Mouse (Mus musculus): Measurements from ENCODE around the gene Alk. TPM values are rescaled to one million over a fixed set of nuclear protein-coding genes. Genes with fewer than 3 reads are reported as not detected.

Gene Alk
- not detected in 2 replicates for total RNA-seq (2017)

DNA sequence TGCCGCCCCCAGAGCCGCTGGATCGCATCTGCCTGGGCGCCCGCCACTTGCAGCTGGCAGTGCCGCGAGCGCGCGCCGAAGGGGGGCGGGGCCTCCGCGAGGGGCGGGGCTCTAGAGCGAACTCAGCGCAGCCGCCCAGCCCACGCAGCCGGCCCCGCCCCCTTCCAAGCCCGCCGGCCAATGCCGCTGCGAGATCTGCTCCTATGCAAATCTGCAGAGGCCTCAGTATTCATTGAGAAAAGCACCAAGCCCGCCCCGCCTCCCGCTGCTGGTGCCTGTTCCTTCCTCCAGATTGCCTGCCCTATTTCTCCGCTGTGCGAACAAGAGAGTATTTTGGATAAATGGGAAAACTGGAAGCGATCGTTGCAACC, at the start of gene Alk:
Gene Alk (minus strand): TSS at position 18 of the 371 bp plus-strand sequence.
- peak; percentile 70 to 81 for ATAC-seq (replicated peaks in 1 of 2; ENCODE audit: insufficient read depth in 1 of 2, low FRiP score in 2 of 2, low TSS enrichment in 1 of 2, low read depth in 1 of 2, poor library complexity in 2 of 2, severe bottlenecking in 2 of 2)

DNA sequence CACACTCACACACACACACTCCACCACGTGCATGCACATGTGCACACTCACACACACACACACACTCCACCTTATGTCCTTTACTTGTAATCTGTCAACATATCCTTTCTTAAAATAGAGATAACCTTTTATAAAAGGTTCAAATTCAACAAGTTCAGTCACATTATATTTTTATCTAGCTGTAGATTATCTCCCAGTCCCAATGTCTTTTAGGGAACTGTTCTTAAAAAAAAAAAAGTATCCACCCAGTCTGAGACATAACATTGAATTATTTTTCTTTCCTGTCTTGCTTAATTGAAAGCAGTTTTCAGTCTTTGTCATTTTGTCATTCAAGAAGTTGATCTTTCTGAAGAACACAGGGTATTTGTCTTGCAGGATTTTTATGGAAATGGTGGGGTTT, 48.4 kb upstream of the Alk start:
- ATAC-seq (replicated peaks in 1 of 2; ENCODE audit: insufficient read depth in 1 of 2, low FRiP score in 2 of 2, low TSS enrichment in 1 of 2, low read depth in 1 of 2, poor library complexity in 2 of 2, severe bottlenecking in 2 of 2): no peak

DNA sequence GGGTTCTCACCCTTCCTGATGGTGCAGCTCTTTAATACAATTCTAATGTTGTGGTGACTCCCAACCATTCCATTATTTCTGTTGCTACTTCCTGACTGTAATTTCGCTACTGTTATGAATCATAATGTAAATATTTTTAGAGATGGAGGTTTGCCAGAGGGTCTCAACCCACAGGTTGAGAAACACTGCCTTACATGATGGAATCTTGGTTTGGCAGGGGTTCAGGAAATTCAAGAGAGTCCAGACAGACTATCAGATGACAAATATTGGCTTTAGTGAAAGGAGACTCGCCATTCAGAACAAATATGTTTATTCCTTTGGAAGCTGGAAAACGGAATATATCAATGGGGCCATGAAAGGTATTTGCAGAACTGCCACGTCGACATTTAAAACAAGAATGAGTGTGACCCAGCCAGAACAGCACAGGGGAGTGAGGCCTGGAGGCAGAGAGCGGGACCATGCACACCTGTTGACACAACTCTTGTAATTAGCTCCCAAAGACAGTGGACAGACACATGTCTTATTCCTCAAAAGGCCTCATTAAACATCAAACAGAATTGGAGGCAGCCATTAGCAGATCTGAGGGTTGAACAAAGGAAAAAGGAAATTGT, 44.3 kb upstream of the Alk start:
- ATAC-seq (replicated peaks in 1 of 2; ENCODE audit: insufficient read depth in 1 of 2, low FRiP score in 2 of 2, low TSS enrichment in 1 of 2, low read depth in 1 of 2, poor library complexity in 2 of 2, severe bottlenecking in 2 of 2): no peak

DNA sequence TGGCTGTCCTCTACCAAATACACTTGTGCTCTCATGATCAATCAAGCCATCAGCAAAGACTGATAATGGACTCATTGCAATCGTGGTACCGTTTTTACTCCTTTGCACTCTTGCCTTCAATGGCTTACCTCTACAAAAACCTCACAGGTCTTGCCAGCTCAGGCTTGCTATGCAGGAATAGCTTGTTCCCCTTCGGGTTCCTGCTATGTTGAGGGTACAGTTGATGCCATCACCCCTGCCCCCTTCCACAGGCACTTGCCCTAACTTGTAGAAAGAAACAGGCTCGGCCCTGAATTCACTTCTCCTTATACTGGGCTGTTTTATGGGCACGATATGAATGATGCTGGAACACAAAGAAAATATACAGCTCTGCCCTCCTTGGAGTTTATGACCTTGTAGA, 41.7 kb upstream of the Alk start:
- no peak for ATAC-seq (replicated peaks in 1 of 2; ENCODE audit: insufficient read depth in 1 of 2, low FRiP score in 2 of 2, low TSS enrichment in 1 of 2, low read depth in 1 of 2, poor library complexity in 2 of 2, severe bottlenecking in 2 of 2)

DNA sequence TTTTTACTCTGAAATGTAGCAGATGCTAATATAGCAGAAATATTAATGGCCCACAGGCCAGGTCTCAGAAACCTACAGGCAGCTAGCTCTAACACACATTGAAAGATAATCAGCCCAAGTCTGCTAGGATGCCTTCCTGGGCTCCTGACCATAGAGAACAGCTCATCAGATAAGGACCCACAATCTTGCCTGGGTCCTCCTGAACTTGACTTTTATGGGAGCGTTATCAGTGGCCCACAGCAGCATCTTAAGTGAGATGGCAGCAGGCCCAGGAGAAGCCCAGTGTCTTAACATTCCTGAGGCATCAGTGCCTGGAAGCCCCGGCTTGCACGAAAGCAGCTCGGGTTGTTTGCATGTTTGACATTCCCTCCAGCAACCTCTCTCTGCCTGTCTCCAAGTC, 35.7 kb upstream of the Alk start:
- ATAC-seq (replicated peaks in 1 of 2; ENCODE audit: insufficient read depth in 1 of 2, low FRiP score in 2 of 2, low TSS enrichment in 1 of 2, low read depth in 1 of 2, poor library complexity in 2 of 2, severe bottlenecking in 2 of 2): no peak

DNA sequence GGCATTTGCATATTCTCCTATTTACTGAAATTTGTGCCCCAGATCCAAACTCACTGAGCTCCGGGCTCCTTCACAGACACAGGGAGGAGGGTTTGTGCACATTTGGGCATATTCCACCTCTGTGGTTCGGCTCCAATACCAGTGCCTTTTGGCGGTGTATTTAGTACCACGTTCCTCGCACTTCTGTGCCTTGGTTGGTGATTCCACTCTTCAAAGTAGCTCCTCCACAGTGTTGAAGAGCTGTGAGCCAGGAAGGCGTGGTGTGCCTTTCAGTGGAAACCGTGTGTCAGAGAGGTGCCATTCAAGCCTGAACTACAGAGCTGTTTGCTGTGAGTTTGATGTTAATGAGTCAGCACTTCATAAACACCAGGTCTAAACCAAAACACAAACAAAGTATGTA, 35.0 kb upstream of the Alk start:
- no peak for ATAC-seq (replicated peaks in 1 of 2; ENCODE audit: insufficient read depth in 1 of 2, low FRiP score in 2 of 2, low TSS enrichment in 1 of 2, low read depth in 1 of 2, poor library complexity in 2 of 2, severe bottlenecking in 2 of 2)

DNA sequence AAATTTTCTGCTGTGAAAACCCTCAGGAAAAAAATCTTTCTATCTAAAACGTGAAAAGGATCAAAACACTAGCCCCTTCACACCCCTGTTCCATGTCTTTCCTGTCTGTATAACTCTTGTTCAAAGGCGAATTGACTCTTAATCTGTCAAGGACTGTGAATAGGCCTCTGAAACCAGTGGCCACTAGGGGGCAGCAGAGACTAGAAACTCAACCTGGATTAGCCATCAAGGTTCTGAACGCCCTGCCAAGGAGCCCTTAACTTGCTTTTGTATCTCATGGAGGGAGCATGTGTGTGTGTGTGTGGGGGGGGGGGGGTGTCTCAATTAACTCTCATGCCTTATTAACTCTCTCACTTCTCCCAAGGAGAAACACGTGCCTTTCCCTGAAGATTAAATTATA, 1.8 kb upstream of the Alk start:
- peak; percentile 40 to 50; a peak in 2 of 4 replicates for ATAC-seq (replicated peaks in 1 of 2; ENCODE audit: insufficient read depth in 1 of 2, low FRiP score in 2 of 2, low TSS enrichment in 1 of 2, low read depth in 1 of 2, poor library complexity in 2 of 2, severe bottlenecking in 2 of 2)

DNA sequence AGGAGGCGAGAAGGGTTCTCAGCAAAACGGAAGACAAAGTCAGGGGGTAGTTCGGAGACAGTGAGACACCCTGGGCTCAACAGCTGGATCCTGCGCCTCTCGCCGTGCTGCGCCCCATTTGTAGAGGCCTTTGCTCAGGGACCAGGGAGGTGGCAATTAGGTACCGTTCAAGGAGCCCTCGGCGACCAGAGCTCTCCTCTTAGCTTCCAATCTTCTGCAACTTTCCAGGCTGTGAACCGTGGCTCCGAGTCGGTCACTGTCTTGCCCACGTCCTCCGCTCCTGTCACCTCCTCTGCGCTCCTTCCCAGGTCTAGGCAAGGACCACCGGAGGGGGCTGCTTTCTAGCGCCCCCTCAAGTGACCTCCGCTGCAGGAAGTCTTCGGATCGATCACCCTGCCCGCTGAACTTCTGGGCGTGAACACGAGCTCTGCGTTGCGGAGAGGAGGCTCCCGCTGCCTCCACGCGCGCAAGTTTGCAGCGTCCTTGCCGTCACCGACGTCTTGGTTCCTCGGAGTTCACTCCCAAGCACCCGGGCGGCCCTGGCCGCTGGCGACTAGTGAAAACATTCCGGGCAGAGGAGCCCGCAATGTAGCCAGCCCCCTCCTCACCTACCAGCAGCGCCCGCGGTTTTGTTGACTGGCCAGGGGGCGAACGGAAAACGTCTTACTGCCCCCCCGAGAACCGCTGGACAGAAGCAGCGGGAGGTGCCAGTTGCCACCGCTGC, 379 bp downstream of the Alk start:
- no peak for ATAC-seq (replicated peaks in 1 of 2; ENCODE audit: insufficient read depth in 1 of 2, low FRiP score in 2 of 2, low TSS enrichment in 1 of 2, low read depth in 1 of 2, poor library complexity in 2 of 2, severe bottlenecking in 2 of 2)

DNA sequence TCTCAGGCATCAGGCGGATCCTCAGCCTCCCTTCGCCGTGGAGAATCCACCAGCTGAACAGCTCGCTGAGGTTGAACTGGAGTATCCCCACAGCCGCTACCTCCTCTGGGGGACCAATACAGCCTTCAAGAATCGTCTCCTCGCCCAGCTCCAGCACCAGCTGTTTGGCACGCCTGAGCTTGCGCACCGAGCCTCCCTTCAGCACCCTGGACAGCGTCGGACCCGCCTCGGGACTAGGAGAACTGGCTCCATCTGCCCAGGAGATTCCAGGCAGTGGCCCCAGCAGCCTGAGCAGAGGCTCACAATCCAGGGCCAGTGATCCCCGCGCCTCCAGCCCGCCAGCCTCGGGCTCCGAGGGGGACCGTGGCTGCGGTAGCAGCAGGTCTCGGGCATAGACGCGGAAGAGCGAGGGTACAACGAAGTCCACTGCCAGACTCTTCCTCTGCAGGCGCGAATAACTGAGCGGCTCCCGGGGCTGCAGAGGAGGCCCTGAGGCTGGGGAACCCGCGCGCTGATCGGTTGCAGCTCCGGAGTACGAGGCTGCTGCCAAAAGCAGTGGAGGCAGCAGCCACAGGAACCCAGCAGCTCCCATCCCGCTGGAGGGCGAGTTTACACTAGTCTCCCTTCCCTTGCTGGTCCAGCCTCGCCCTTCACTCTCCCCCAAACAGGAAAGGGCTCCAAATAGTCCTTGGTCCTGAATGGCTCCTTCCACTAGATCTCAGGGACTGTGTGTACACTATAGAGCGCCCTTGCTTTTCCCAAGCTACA, 1.1 kb downstream of the Alk start:
- ATAC-seq (replicated peaks in 1 of 2; ENCODE audit: insufficient read depth in 1 of 2, low FRiP score in 2 of 2, low TSS enrichment in 1 of 2, low read depth in 1 of 2, poor library complexity in 2 of 2, severe bottlenecking in 2 of 2): peak; percentile 68 to 81

DNA sequence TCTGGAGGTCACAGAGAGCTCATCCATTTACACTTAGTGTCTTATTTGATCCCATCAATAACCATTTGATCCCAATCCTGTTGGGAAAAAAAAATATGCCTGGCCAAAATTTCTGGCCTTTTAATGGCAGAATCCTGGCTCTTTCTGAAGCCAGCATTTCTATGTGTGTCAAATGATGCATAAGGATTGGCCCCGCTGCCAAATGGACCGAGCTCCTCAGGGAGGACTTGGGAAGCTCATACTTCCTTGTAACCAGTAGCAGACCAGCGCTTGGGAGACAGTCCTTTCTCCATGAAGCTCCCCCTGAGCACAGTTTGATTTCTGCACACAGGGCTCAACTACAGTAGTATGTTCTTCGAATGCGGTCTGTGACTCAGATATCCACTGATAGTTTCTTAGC, 3.6 kb downstream of the Alk start:
- ATAC-seq (replicated peaks in 1 of 2; ENCODE audit: insufficient read depth in 1 of 2, low FRiP score in 2 of 2, low TSS enrichment in 1 of 2, low read depth in 1 of 2, poor library complexity in 2 of 2, severe bottlenecking in 2 of 2): no peak

DNA sequence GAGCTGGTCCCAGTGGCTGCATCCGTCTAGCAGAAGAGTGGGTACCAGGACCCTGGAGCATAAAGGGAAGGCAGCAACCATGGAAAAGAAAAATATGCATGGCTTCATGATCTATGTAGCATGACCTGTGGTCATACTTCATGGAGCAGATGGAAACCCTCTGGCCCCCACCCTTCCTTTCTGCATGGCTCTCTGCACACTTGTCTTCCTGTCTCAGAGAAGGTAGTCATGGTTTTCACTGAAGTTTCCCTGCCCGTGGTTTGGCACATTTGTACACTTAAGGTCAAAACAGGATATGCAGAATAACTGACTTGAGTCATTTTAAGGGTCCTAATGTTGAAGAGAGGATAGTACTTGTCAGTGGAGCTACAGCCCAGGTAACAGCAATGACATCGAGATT, 16.8 kb downstream of the Alk start:
- no peak for ATAC-seq (replicated peaks in 1 of 2; ENCODE audit: insufficient read depth in 1 of 2, low FRiP score in 2 of 2, low TSS enrichment in 1 of 2, low read depth in 1 of 2, poor library complexity in 2 of 2, severe bottlenecking in 2 of 2)

DNA sequence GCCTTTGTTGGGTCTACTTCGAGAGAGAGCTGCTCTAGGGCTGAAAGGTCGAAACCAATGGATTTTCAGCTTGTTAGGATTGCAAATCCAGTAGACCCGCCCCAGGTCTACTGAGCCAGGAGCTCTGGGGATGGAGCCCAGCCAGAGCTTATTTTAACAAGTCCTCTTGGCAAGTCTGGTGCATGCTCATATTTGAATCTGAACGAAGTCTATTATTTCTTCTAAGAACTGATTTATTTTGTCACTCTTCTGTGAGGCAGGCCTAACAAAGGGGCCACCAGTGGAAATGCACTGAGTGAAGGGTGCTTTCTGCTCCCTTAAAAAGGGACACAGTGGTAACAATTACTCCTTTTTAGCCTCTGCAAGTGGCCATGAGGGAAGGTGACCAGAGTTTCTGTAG, 24.3 kb downstream of the Alk start:
- ATAC-seq (replicated peaks in 1 of 2; ENCODE audit: insufficient read depth in 1 of 2, low FRiP score in 2 of 2, low TSS enrichment in 1 of 2, low read depth in 1 of 2, poor library complexity in 2 of 2, severe bottlenecking in 2 of 2): no peak

DNA sequence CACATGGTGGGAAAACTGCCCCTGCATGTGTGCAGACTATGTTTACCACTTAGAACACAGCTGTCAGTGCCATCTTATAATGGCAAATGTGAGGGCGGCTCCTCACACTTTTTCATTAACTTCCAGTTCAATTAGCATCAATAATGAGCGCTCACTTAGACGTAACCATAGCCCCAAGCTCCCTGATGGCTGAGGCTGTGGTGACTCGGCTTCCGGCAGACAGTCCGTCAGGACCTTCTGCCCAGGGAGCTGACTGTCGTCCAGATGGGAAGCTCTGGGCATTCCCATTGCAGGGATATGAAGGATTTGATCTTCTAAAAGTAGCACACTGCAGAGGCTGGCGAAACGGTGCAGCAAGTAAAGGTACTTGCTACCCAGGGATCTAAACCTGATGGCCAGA, 25.1 kb downstream of the Alk start:
- no peak for ATAC-seq (replicated peaks in 1 of 2; ENCODE audit: insufficient read depth in 1 of 2, low FRiP score in 2 of 2, low TSS enrichment in 1 of 2, low read depth in 1 of 2, poor library complexity in 2 of 2, severe bottlenecking in 2 of 2)

DNA sequence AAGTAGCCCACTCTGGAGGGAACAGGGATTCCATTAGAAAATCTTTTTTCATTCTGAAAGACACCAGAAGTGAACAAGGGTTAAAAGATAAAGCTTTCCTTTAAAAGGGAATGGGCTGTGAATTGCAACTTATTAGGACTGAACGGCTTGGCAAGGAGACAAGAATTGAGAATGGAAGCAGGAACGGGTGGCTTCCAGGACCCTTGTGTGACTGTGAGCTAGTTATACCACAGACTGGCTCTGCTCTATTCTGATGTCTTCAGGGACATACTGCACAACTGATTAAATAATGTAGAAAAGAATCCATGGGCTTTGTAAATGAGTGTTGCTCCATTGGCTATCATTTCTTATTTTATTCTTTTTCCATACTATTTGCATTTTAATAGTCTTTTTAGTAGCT, 33.0 kb downstream of the Alk start:
- ATAC-seq (replicated peaks in 1 of 2; ENCODE audit: insufficient read depth in 1 of 2, low FRiP score in 2 of 2, low TSS enrichment in 1 of 2, low read depth in 1 of 2, poor library complexity in 2 of 2, severe bottlenecking in 2 of 2): no peak

DNA sequence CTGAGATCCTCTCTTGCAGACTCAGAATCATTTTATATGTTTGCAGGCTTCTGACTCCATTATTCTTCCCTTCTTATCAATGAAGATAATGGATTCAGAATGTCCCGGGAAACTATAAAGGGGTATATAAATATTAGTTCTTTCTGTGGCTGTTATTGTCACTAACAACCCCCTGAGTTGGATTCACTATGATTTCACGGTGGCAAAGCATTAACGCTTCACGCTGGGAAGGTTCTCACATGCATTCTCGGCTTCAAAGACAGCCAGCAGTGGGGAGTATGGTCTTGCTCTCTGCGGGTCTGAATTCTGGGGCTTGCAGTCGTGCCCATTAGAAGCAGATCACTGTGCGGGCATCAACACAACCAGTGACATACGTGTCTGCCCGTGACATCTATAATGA, 34.9 kb downstream of the Alk start:
- ATAC-seq (replicated peaks in 1 of 2; ENCODE audit: insufficient read depth in 1 of 2, low FRiP score in 2 of 2, low TSS enrichment in 1 of 2, low read depth in 1 of 2, poor library complexity in 2 of 2, severe bottlenecking in 2 of 2): no peak

DNA sequence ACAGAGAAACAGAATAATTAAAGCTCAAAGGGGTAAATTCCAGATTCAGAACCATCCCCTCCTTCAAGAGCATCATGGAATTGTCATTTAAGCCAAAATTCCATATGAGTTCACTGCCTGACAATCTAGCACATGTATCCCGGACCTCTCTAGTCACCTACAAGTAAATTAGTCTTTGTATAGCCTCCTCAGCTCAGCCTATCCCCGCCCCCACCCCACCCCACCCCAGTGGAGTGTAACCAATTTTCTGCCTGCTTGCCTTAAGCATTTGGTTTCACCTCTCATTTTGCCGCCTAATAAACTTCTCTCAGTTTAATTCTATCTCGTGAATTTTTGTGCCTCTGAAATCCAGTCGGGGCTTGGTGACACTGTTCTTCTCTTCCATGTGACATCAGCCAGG, 41.0 kb downstream of the Alk start:
- ATAC-seq (replicated peaks in 1 of 2; ENCODE audit: insufficient read depth in 1 of 2, low FRiP score in 2 of 2, low TSS enrichment in 1 of 2, low read depth in 1 of 2, poor library complexity in 2 of 2, severe bottlenecking in 2 of 2): no peak

DNA sequence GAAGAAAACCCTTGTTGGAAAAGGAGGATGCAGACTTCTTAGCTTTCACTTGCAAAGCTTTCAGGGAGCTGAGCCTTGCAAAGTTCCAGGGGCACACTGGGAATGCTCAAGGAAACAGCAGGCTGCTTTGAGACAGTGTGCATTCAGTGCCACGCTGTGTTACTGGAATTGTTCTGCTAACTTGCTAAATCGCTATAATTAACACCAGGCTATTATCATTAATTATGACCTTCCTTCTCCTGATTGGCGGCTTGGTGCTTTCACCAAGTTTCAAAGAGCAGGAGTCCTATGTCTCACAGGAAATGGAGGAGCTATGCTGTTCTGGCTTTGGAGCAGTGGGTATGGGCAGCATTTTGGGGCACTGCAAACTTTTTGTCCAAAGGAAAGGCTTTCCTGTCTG, 43.0 kb downstream of the Alk start:
- no peak for ATAC-seq (replicated peaks in 1 of 2; ENCODE audit: insufficient read depth in 1 of 2, low FRiP score in 2 of 2, low TSS enrichment in 1 of 2, low read depth in 1 of 2, poor library complexity in 2 of 2, severe bottlenecking in 2 of 2)

DNA sequence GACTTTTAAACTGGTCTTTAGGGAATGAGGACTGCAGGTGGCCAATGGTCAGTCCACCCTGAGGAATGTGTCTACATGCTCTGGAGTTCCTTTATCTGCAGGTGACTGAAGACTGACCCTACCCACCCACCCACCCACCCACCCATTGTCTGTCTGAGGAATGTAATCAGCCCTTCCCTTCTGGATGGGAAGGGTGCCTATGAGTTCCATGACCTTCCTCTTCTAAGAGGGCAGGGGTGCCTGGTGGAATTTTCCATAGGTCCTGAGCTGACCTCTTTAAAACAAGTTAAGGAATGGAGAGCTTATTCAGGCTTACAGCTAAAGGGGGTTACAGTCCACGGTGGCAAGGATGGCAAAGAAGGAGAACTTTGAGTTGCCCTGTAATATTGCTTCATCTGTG, 43.7 kb downstream of the Alk start:
- no peak for ATAC-seq (replicated peaks in 1 of 2; ENCODE audit: insufficient read depth in 1 of 2, low FRiP score in 2 of 2, low TSS enrichment in 1 of 2, low read depth in 1 of 2, poor library complexity in 2 of 2, severe bottlenecking in 2 of 2)

Measured in hematopoietic stem cell, adult 5-6 weeks (primary cell).